Mouse (Mus musculus): ENCODE data around the gene Cntnap2. TPM values are rescaled to one million over a fixed set of nuclear protein-coding genes. Genes with fewer than 3 reads are reported as not detected.

The Cntnap2 gene
- total and polyA plus RNA-seq, 2 experiments = not detected

DNA sequence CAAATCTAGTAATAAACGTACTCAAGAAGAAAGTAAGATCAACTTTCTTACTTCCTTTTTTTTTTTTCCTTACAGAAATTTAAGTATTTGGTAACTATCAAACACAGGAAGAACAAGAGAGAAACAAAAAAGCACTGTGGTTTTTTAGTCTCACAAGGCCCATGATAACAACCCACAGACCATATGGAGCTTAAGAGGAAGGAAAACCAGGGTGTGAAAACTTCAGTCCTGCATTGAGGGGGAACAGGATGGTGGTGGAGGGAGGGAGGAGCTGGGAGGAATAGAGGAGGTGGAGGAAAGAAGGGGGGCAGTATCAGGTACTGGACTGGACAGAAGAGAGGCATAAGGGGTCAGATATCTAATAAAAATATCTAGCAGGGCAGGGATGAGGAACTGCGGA lies 212.4 kb downstream of the Cntnap2 start:
- H3K4me3 ChIP-seq (ENCODE audit: insufficient read depth, low read depth, low read length) = no peak overlapping the region
- TF ChIP-seq POLR2A (IDR thresholded peaks at IDR 0.05; ENCODE audit: extremely low read depth, insufficient read depth, low read length) (no peak), CTCF (IDR thresholded peaks at IDR 0.05; ENCODE audit: low read depth, low read length) (no peak)
- no peak for DNase-seq (ENCODE audit: extremely low read depth, low read depth, low spot score)
- H3K9ac ChIP-seq (ENCODE audit: low read depth, low read length) = no peak overlapping the region
- no peaks in the 10 kb centered on the region for H3K27me3 ChIP-seq (ENCODE audit: control insufficient read depth, insufficient read depth, low read length)
- H3K36me3 ChIP-seq (ENCODE audit: control insufficient read depth, insufficient read depth, low read length) = no peaks in the 10 kb centered on the region
- H3K79me2 ChIP-seq (ENCODE audit: control insufficient read depth, insufficient read depth, low read length) = no peaks in the 10 kb centered on the region
- H3K4me1 ChIP-seq (ENCODE audit: control insufficient read depth, insufficient read depth, low read length) = no peaks in the 10 kb centered on the region
- no peak overlapping the region for H3K27ac ChIP-seq (replicated peaks; ENCODE audit: insufficient read depth, low read depth, low read length)
- WGBS = 78% methylated on average over 2 of the region's 2 CpGs

DNA sequence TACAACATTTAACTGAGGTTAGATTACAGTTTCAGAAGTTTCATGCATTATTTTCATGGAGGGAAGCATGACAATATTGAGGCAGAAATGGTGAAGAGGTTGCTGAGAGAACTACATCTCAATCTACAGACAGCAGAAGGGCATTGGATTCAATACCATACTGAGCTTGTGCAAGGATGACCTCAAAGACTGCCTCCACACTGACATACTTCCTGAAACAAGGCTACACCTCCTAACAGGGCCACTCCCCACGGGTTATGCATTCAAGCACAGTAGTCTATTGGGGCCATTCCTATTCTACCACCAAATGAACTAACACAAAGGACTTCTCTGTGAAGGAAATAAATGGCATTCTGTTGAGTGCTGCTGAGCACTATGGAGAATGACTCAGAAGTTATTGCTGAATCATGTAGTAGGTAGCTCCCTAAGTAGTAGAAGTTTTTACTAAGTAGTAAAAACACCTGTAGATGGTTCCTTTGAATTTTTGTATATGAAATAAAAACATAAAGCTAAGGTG lies 214.2 kb downstream of the Cntnap2 start:
- Histone ChIP-seq H3K4me3 (ENCODE audit: insufficient read depth, low read depth, low read length) (no peak overlapping the region), H3K27ac (replicated peaks; ENCODE audit: insufficient read depth, low read depth, low read length) (no peak overlapping the region), H3K36me3 (ENCODE audit: control insufficient read depth, insufficient read depth, low read length) (no peaks in the 10 kb centered on the region), H3K4me1 (ENCODE audit: control insufficient read depth, insufficient read depth, low read length) (no peaks in the 10 kb centered on the region), H3K79me2 (ENCODE audit: control insufficient read depth, insufficient read depth, low read length) (no peaks in the 10 kb centered on the region), H3K9ac (ENCODE audit: low read depth, low read length) (no peak overlapping the region), H3K27me3 (ENCODE audit: control insufficient read depth, insufficient read depth, low read length) (no peaks in the 10 kb centered on the region)
- WGBS = 41% methylated on average over 1 of the region's 1 CpGs
- TF ChIP-seq CTCF (IDR thresholded peaks at IDR 0.05; ENCODE audit: low read depth, low read length) (no peak), POLR2A (IDR thresholded peaks at IDR 0.05; ENCODE audit: extremely low read depth, insufficient read depth, low read length) (no peak)
- no peak for DNase-seq (ENCODE audit: extremely low read depth, low read depth, low spot score)

DNA sequence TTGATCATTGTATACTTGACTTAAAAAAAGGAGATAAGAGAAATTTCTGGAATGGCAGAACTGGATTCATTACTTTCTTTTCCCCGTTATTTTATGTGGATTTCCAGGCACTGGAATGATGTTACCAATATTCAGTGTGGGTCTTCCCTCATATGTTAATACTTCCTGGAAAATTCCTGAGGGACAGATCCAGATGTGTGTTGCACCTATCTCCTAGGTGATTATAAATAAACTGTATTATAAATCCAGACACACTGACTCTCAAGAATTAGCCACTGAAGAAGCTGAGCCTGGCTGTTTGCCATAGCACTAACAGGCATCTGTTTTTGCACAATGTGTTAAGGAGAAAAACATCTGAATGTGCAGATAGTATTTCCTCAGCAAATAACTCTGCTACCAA lies 231.0 kb downstream of the Cntnap2 start:
- H3K36me3 ChIP-seq (ENCODE audit: control insufficient read depth, insufficient read depth, low read length) = no peaks in the 10 kb centered on the region
- 79% methylated on average over 1 of the region's 1 CpGs for WGBS
- H3K27me3 ChIP-seq (ENCODE audit: control insufficient read depth, insufficient read depth, low read length) = no peaks in the 10 kb centered on the region
- H3K9ac ChIP-seq (ENCODE audit: low read depth, low read length) = no peak overlapping the region
- H3K4me1 ChIP-seq (ENCODE audit: control insufficient read depth, insufficient read depth, low read length) = no peaks in the 10 kb centered on the region
- H3K27ac ChIP-seq (replicated peaks; ENCODE audit: insufficient read depth, low read depth, low read length) = no peak overlapping the region
- H3K4me3 ChIP-seq (ENCODE audit: insufficient read depth, low read depth, low read length) = no peak overlapping the region
- no peak for DNase-seq (ENCODE audit: extremely low read depth, low read depth, low spot score)
- TF ChIP-seq POLR2A (IDR thresholded peaks at IDR 0.05; ENCODE audit: extremely low read depth, insufficient read depth, low read length) (no peak), CTCF (IDR thresholded peaks at IDR 0.05; ENCODE audit: low read depth, low read length) (no peak)
- H3K79me2 ChIP-seq (ENCODE audit: control insufficient read depth, insufficient read depth, low read length) = no peaks in the 10 kb centered on the region

DNA sequence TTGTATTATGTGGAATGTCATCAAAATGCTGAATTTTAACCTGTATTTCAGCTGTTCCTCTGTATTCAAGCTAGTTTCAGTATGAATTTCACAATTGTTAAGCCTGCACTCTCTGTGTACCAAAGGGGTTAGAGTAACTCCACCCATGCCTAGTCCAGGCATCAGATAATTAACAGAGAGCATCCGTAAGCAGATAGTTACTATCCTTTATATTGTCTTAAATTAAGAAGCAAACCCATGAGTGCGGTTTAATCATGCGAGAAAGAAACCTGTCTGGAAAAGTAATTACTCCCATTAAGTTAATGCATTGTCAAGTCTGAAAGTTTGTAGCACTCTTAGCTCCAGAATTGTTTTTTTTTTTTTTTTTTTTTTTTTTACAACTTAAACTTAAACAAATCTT lies 258.3 kb downstream of the Cntnap2 start:
- H3K79me2 ChIP-seq (ENCODE audit: control insufficient read depth, insufficient read depth, low read length) = no peaks in the 10 kb centered on the region
- H3K9ac ChIP-seq (ENCODE audit: low read depth, low read length) = no peak overlapping the region
- H3K27me3 ChIP-seq (ENCODE audit: control insufficient read depth, insufficient read depth, low read length) = no peaks in the 10 kb centered on the region
- no peak for DNase-seq (ENCODE audit: extremely low read depth, low read depth, low spot score)
- WGBS = 92% methylated on average over 3 of the region's 3 CpGs
- H3K4me1 ChIP-seq (ENCODE audit: control insufficient read depth, insufficient read depth, low read length) = no peaks in the 10 kb centered on the region
- H3K36me3 ChIP-seq (ENCODE audit: control insufficient read depth, insufficient read depth, low read length) = no peaks in the 10 kb centered on the region
- no peak overlapping the region for H3K4me3 ChIP-seq (ENCODE audit: insufficient read depth, low read depth, low read length)
- TF ChIP-seq CTCF (IDR thresholded peaks at IDR 0.05; ENCODE audit: low read depth, low read length) (no peak), POLR2A (IDR thresholded peaks at IDR 0.05; ENCODE audit: extremely low read depth, insufficient read depth, low read length) (no peak)
- H3K27ac ChIP-seq (replicated peaks; ENCODE audit: insufficient read depth, low read depth, low read length) = no peak overlapping the region

DNA sequence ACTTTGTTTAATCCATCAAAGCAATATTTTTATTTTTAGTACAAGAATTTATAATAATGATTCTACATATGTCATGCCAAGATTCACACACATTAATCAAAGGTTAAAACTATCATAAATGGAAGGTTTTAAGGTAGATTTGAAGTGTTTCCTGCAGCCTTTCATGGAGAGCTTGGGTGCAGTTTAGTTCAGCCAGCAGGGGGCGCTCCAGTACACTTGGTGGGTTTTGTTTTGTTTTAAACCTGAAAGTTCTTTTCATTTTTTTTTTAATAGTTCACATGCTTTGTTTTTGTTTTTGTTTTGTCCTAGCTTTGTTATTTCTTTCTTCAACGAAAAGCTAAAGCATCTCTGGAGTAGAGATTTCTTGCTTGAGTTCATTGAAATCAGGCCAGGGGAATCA lies 264.3 kb downstream of the Cntnap2 start:
- no peaks in the 10 kb centered on the region for H3K27me3 ChIP-seq (ENCODE audit: control insufficient read depth, insufficient read depth, low read length)
- no peak overlapping the region for H3K27ac ChIP-seq (replicated peaks; ENCODE audit: insufficient read depth, low read depth, low read length)
- WGBS = 4% methylated on average over 2 of the region's 2 CpGs
- no peaks in the 10 kb centered on the region for H3K4me1 ChIP-seq (ENCODE audit: control insufficient read depth, insufficient read depth, low read length)
- TF ChIP-seq CTCF (IDR thresholded peaks at IDR 0.05; ENCODE audit: low read depth, low read length) (peak; percentile 52; the same call in 1 of the 2 replicates), POLR2A (IDR thresholded peaks at IDR 0.05; ENCODE audit: extremely low read depth, insufficient read depth, low read length) (no peak)
- no peak overlapping the region for H3K9ac ChIP-seq (ENCODE audit: low read depth, low read length)
- H3K79me2 ChIP-seq (ENCODE audit: control insufficient read depth, insufficient read depth, low read length) = no peaks in the 10 kb centered on the region
- DNase-seq (ENCODE audit: extremely low read depth, low read depth, low spot score) = peak; percentile 3
- no peaks in the 10 kb centered on the region for H3K36me3 ChIP-seq (ENCODE audit: control insufficient read depth, insufficient read depth, low read length)
- H3K4me3 ChIP-seq (ENCODE audit: insufficient read depth, low read depth, low read length) = no peak overlapping the region

- DNase-seq (ENCODE audit: extremely low read depth, low read depth, low spot score) = no peak
- Histone ChIP-seq H3K9ac (ENCODE audit: low read depth, low read length) (no peak overlapping the region), H3K4me3 (ENCODE audit: insufficient read depth, low read depth, low read length) (no peak overlapping the region), H3K27ac (replicated peaks; ENCODE audit: insufficient read depth, low read depth, low read length) (no peak overlapping the region), H3K79me2 (ENCODE audit: control insufficient read depth, insufficient read depth, low read length) (no peaks in the 10 kb centered on the region), H3K4me1 (ENCODE audit: control insufficient read depth, insufficient read depth, low read length) (no peaks in the 10 kb centered on the region), H3K27me3 (ENCODE audit: control insufficient read depth, insufficient read depth, low read length) (no peaks in the 10 kb centered on the region), H3K36me3 (ENCODE audit: control insufficient read depth, insufficient read depth, low read length) (no peaks in the 10 kb centered on the region)
- TF ChIP-seq POLR2A (IDR thresholded peaks at IDR 0.05; ENCODE audit: extremely low read depth, insufficient read depth, low read length) (no peak), CTCF (IDR thresholded peaks at IDR 0.05; ENCODE audit: low read depth, low read length) (no peak)
- WGBS = 80% methylated on average over 3 of the region's 3 CpGs
Measured at GRCm38 (mm10) chr6:45327952-45328485, 268.9 kb downstream of the Cntnap2 start.

All from liver, adult 2 months (tissue).